Mouse (Mus musculus) embryonic facial prominence, embryonic 14.5 days (tissue): ENCODE data around the gene Upf2. TPM values are rescaled to one million over a fixed set of nuclear protein-coding genes. Genes with fewer than 3 reads are reported as not detected.

Experiments used
- ATAC-seq: fragments of 200-750 bp; cut with Nextera tagmentation; 2 replicates; pipeline ENCODE4 v1.8.0; 2017; ENCODE audit warnings: low read depth, moderate number of reproducible peaks, moderate TSS enrichment
- DNase-seq: peaks from one replicate; pipeline ENCODE4 v3.0.0-alpha.2; 2015; ENCODE audit warnings: low spot score
- H3K27ac ChIP-seq: fragments of 300-500 bp; sonication (generic); replicated peaks from 2 replicates; pipeline ENCODE4 v1.5.1; 2014; ENCODE audit warnings: low read depth, mild to moderate bottlenecking, low read length, moderate library complexity
- H3K27me3 ChIP-seq: fragments of 300-500 bp; sonication (generic); replicated peaks from 2 replicates; pipeline ENCODE4 v1.6.1; 2014; ENCODE audit warnings: low read length; ENCODE audit not compliant: control insufficient read depth, insufficient read depth
- H3K36me3 ChIP-seq: fragments of 300-500 bp; sonication (generic); 2 replicates; pipeline ENCODE4 v1.6.1; 2014; ENCODE audit warnings: low read length, mixed read lengths; ENCODE audit not compliant: control insufficient read depth, insufficient read depth
- H3K4me1 ChIP-seq: fragments of 300-500 bp; sonication (generic); 2 replicates; pipeline ENCODE4 v1.6.1; 2014; ENCODE audit warnings: antibody characterized with exemption, low read length; ENCODE audit not compliant: control insufficient read depth, insufficient read depth
- H3K4me2 ChIP-seq: fragments of 300-500 bp; sonication (generic); 2 replicates; pipeline ENCODE4 v1.6.1; 2014; ENCODE audit warnings: low read depth, mild to moderate bottlenecking, low read length, moderate library complexity, mixed read lengths
- H3K4me3 ChIP-seq: fragments of 300-500 bp; sonication (generic); 2 replicates; pipeline ENCODE4 v1.5.1; 2014; ENCODE audit warnings: low read depth, mild to moderate bottlenecking, low read length
- H3K9ac ChIP-seq: fragments of 300-500 bp; sonication (generic); 2 replicates; pipeline ENCODE4 v1.6.1; 2014; ENCODE audit warnings: low read depth, mild to moderate bottlenecking, low read length, moderate library complexity, mixed read lengths
- H3K9me3 ChIP-seq: fragments of 300-500 bp; sonication (generic); 2 replicates; pipeline ENCODE4 v1.6.1; 2016; ENCODE audit warnings: low read length; ENCODE audit not compliant: control insufficient read depth
- WGBS: fragments of 180-500 bp; shearing (Covaris S2); extraction: QIAGEN DNeasy Blood & Tissue Kit; methylation state at CpG from one replicate; pipeline ENCODE4 v1.1.7; 2014; 5-methylcytosine and 5-hydroxymethylcytosine counted together
- polyA plus RNA-seq: library from polyadenylated mRNA; unstranded; fragments of >200 nt; fragmentation: Nextera tagmentation; extraction: Ambion mirVana; gene quantifications from 2 replicates; pipeline ENCODE4 v1.2.1, GENCODE M21; 2014

Gene Upf2
- polyA plus RNA-seq, 1 experiment from 2014 or later = 9.0 TPM

- no peak overlapping the region for H3K27ac ChIP-seq
- H3K27me3 ChIP-seq = no peaks in the 10 kb centered on the region
- ATAC-seq (no peak), DNase-seq (no peak)
- H3K4me3 ChIP-seq = no peak overlapping the region
- no peak overlapping the region for H3K9ac ChIP-seq
- H3K9me3 ChIP-seq = no peaks in the 10 kb centered on the region
- no peak overlapping the region for H3K4me2 ChIP-seq
- H3K4me1 ChIP-seq = no peaks in the 10 kb centered on the region
- H3K36me3 ChIP-seq = peaks cover 56% of the 10 kb centered on the region
Measured at GRCm38 (mm10) chr2:6020570-6020969, 69.3 kb downstream of the Upf2 start.

GRCm38 (mm10) chr2:6042644-6043043 is 91.4 kb downstream of the Upf2 start:
- Histone ChIP-seq H3K4me2 (no peak overlapping the region), H3K4me1 (no peaks in the 10 kb centered on the region), H3K4me3 (no peak overlapping the region), H3K27ac (no peak overlapping the region), H3K36me3 (peaks cover 42% of the 10 kb centered on the region; the same call in 1 of the 2 replicates), H3K9me3 (no peaks in the 10 kb centered on the region), H3K27me3 (no peaks in the 10 kb centered on the region), H3K9ac (no peak overlapping the region)
- WGBS = 70% methylated on average over 1 of the region's 1 CpGs
- DNase-seq = no peak
- no peak for ATAC-seq

GRCm38 (mm10) chr2:6046796-6047195 is 95.5 kb downstream of the Upf2 start:
- Histone ChIP-seq H3K9me3 (no peaks in the 10 kb centered on the region), H3K9ac (no peak overlapping the region), H3K36me3 (peaks cover 54% of the 10 kb centered on the region), H3K4me1 (no peaks in the 10 kb centered on the region), H3K27ac (no peak overlapping the region), H3K4me2 (no peak overlapping the region), H3K27me3 (no peaks in the 10 kb centered on the region), H3K4me3 (no peak overlapping the region)
- no peak for ATAC-seq
- no peak for DNase-seq
- WGBS = 74% methylated on average over 7 of the region's 7 CpGs

GRCm38 (mm10) chr2:6048570-6048969 is 97.3 kb downstream of the Upf2 start:
- no peak overlapping the region for H3K27ac ChIP-seq
- DNase-seq = no peak
- H3K9me3 ChIP-seq = no peaks in the 10 kb centered on the region
- H3K9ac ChIP-seq = no peak overlapping the region
- peaks cover 63% of the 10 kb centered on the region for H3K36me3 ChIP-seq
- no peaks in the 10 kb centered on the region for H3K4me1 ChIP-seq
- no peaks in the 10 kb centered on the region for H3K27me3 ChIP-seq
- no peak overlapping the region for H3K4me3 ChIP-seq
- H3K4me2 ChIP-seq = no peak overlapping the region
- no peak for ATAC-seq
- WGBS = 79% methylated on average over 4 of the region's 4 CpGs

- DNase-seq (no peak), ATAC-seq (no peak)
- Histone ChIP-seq H3K4me1 (no peaks in the 10 kb centered on the region), H3K27ac (no peak overlapping the region), H3K9me3 (no peaks in the 10 kb centered on the region), H3K9ac (no peak overlapping the region), H3K36me3 (peaks cover 62% of the 10 kb centered on the region), H3K27me3 (no peaks in the 10 kb centered on the region), H3K4me2 (no peak overlapping the region), H3K4me3 (no peak overlapping the region)
- WGBS = 79% methylated on average over 3 of the region's 3 CpGs
Measured at GRCm38 (mm10) chr2:6049018-6049417, 97.7 kb downstream of the Upf2 start.

GRCm38 (mm10) chr2:6055466-6055865 is 104.2 kb downstream of the Upf2 start:
- DNase-seq (no peak), ATAC-seq (no peak)
- Histone ChIP-seq H3K4me1 (no peaks in the 10 kb centered on the region), H3K27me3 (no peaks in the 10 kb centered on the region), H3K27ac (no peak overlapping the region), H3K36me3 (peaks cover 62% of the 10 kb centered on the region), H3K9me3 (no peaks in the 10 kb centered on the region), H3K4me3 (no peak overlapping the region), H3K9ac (no peak overlapping the region), H3K4me2 (no peak overlapping the region)
- 94% methylated on average over 11 of the region's 11 CpGs for WGBS

- Histone ChIP-seq H3K36me3 (peaks cover 51% of the 10 kb centered on the region), H3K4me2 (no peak overlapping the region), H3K27me3 (no peaks in the 10 kb centered on the region), H3K4me3 (no peak overlapping the region), H3K4me1 (no peaks in the 10 kb centered on the region), H3K9ac (no peak overlapping the region), H3K9me3 (no peaks in the 10 kb centered on the region), H3K27ac (no peak overlapping the region)
- no peak for DNase-seq
- ATAC-seq = no peak
- WGBS = 89% methylated on average over 3 of the region's 3 CpGs
Measured at GRCm38 (mm10) chr2:6056518-6056917, 105.2 kb downstream of the Upf2 start.

- Histone ChIP-seq H3K4me2 (no peak overlapping the region), H3K4me3 (no peak overlapping the region), H3K9ac (no peak overlapping the region), H3K9me3 (no peaks in the 10 kb centered on the region), H3K27ac (no peak overlapping the region), H3K4me1 (no peaks in the 10 kb centered on the region), H3K27me3 (no peaks in the 10 kb centered on the region), H3K36me3 (peaks cover 30% of the 10 kb centered on the region)
- ATAC-seq = no peak
- no peak for DNase-seq
- WGBS = 78% methylated on average over 2 of the region's 2 CpGs
Measured at GRCm38 (mm10) chr2:6059291-6059690, 108.0 kb downstream of the Upf2 start.

GRCm38 (mm10) chr2:6060071-6060804 is 109.0 kb downstream of the Upf2 start:
- ATAC-seq = no peak
- DNase-seq = no peak
- no peak overlapping the region for H3K4me3 ChIP-seq
- no peak overlapping the region for H3K4me2 ChIP-seq
- no peaks in the 10 kb centered on the region for H3K4me1 ChIP-seq
- H3K36me3 ChIP-seq = peaks cover 23% of the 10 kb centered on the region
- WGBS = 78% methylated on average over 9 of the region's 10 CpGs
- no peak overlapping the region for H3K9ac ChIP-seq
- H3K27me3 ChIP-seq = no peaks in the 10 kb centered on the region
- H3K9me3 ChIP-seq = no peaks in the 10 kb centered on the region
- no peak overlapping the region for H3K27ac ChIP-seq
